In the genomic region with DNA sequence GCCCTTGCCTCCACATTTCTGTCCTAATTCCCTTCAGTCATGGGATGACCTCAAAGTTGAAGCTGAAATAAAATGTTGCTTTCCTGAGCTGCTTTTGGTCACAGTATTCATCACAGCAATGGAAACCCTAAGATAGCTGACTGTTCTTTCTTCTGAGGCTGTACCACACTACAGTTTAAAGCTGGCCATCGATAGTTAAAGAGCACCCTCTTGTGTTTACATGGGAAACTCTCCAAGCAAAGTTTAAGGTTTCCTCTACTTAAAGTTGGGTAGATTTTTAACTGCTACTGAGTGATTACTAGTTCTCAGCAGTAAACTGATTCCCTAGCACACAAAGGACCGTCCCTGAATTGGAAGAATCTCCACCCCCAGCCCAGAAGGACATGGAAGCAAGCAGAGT, we compare ENCODE assay signal across 8 mouse cellular contexts. TPM values are rescaled to one million over a fixed set of nuclear protein-coding genes. Genes with fewer than 3 reads are reported as not detected.
DNase-seq lines count a peak whose midpoint lies in the region; ATAC-seq and TF ChIP-seq lines count a peak whose summit lies in the region.
"Had no signal": no experiment of that assay in that cellular context is flagged by ENCODE, and none has a peak within 500 bp of the region (broad histone marks: within the 10 kb centered on the region; RNA-seq: fewer than 3 reads in every experiment).

No protein-coding gene starts in this region.

- no peak for TF ChIP-seq CTCF in embryonic fibroblast, embryonic 13.5 days (IDR thresholded peaks at IDR 0.05; ENCODE audit: borderline replicate concordance, insufficient read depth, low read length)

- TF ChIP-seq POLR2A in embryonic fibroblast, embryonic 13.5 days (IDR thresholded peaks at IDR 0.05; ENCODE audit: low read depth, low read length), result no peak

- no peak overlapping the region for H3K4me3 ChIP-seq in liver, embryonic 12.5 days
- no peak overlapping the region for H3K4me3 ChIP-seq in embryonic fibroblast, embryonic 13.5 days (ENCODE audit: insufficient read depth, low read length)

- no peaks in the 10 kb centered on the region for H3K9me3 ChIP-seq in liver, embryonic 12.5 days (replicated peaks)

- no peak overlapping the region for H3K9ac ChIP-seq in liver, embryonic 12.5 days

- H3K27me3 ChIP-seq in liver, embryonic 12.5 days (replicated peaks), result no peaks in the 10 kb centered on the region

- H3K4me1 ChIP-seq in liver, embryonic 12.5 days, result peaks cover 4% of the 10 kb centered on the region; the same call in 1 of the 2 replicates
- peaks cover 2% of the 10 kb centered on the region; the same call in 1 of the 2 replicates for H3K4me1 ChIP-seq in embryonic fibroblast, embryonic 13.5 days (ENCODE audit: control insufficient read depth, insufficient read depth, low read length)

- no peak overlapping the region for H3K4me2 ChIP-seq in liver, embryonic 12.5 days

- DNase-seq in liver, result no peak
- DNase-seq in Muller cell, postnatal 12 days (ENCODE audit: inconsistent ontology term), result peak; percentile 31
- no peak for DNase-seq in urinary bladder, postnatal 10 days (ENCODE audit: low spot score)
- DNase-seq in heart, postnatal 36 days, result no peak

- intact Hi-C loops in heart, postnatal 36 days (cut with DNase I), result loop anchor here (1.0 to 10.0 kb wide), 2 partner anchors 51 to 79 kb away; no protein-coding TSS in a partner anchor

- H3K36me3 ChIP-seq in liver, embryonic 12.5 days, result peaks cover 95% of the 10 kb centered on the region

- 66% methylated on average over 2 of the region's 2 CpGs for WGBS in liver, embryonic 12.5 days (ENCODE audit: insufficient replicate concordance)

- no peak overlapping the region; the same call in 1 of the 2 replicates for H3K27ac ChIP-seq in liver, embryonic 12.5 days
- H3K27ac ChIP-seq in embryonic fibroblast, embryonic 13.5 days (ENCODE audit: insufficient read depth, low read length), result peak overlapping the region; percentile 29; the same call in 1 of the 2 replicates

- 0 out of 2 replicates have a peak, but pooled peaks have one; percentile 33 for ATAC-seq in liver, embryonic 12.5 days
- ATAC-seq in neutrophil, adult 5-6 weeks (ENCODE audit: extremely low read depth, insufficient number of reproducible peaks, low FRiP score, poor library complexity, severe bottlenecking), result 0 out of 2 replicates have a peak, but pooled peaks have one; percentile 36
- ATAC-seq: midbrain, embryonic 16.5 days had no signal

RNA-seq across cellular contexts. Expression of a gene that starts 13.9 kb away (rescaled TPM):
- polyA plus RNA-seq in liver, embryonic 12.5 days (2016; fragmentation: Nextera tagmentation; extraction: Ambion mirVana), result 182 and 187 TPM in 2 replicates
- polyA plus RNA-seq in embryonic fibroblast, embryonic 13.5 days (2011; ENCODE audit: insufficient read length, low read depth, missing spikeins), result 125 and 133 TPM in 2 replicates
- 110 and 123 TPM in 2 replicates for total RNA-seq in neutrophil, adult 5-6 weeks (2017)
- total RNA-seq in heart, postnatal 36 days (2021), result 10 to 100 TPM; 33.6 to 35.7 TPM

RNA-seq across cellular contexts. Expression of a gene that starts 27.0 kb away (rescaled TPM):
- polyA plus RNA-seq in liver, embryonic 12.5 days (2016; fragmentation: Nextera tagmentation; extraction: Ambion mirVana), result 14.5 and 17.6 TPM in 2 replicates
- polyA plus RNA-seq in embryonic fibroblast, embryonic 13.5 days (2011; ENCODE audit: insufficient read length, low read depth, missing spikeins), result 27.0 and 29.4 TPM in 2 replicates
- 35.1 and 45.9 TPM in 2 replicates for total RNA-seq in neutrophil, adult 5-6 weeks (2017)
- 10 to 100 TPM; 28.9 to 37.8 TPM for total RNA-seq in heart, postnatal 36 days (2021)
